Mouse (Mus musculus) urinary bladder, adult 2 months (tissue): ENCODE measurements around the gene Rnf13. TPM values are rescaled to one million over a fixed set of nuclear protein-coding genes. Genes with fewer than 3 reads are reported as not detected.
"Not testable (repeated sequence)": the region's sequence is repeated elsewhere in the genome, so short reads cannot be mapped to it uniquely, and the experiment has no call there.

ENCODE experiments used
- DNase-seq: peaks from one replicate; pipeline ENCODE4 v3.0.0; 2022; ENCODE audit warnings: low spot score
- polyA plus RNA-seq: library from polyadenylated mRNA; depleted of rRNA; stranded (reverse); fragments of >200 nt; gene quantifications from 2 replicates; pipeline ENCODE4 v1.2.3, GENCODE M21; 2012; rRNA removed

The Rnf13 gene
- 78.3 and 83.2 TPM in 2 replicates for polyA plus RNA-seq

DNA sequence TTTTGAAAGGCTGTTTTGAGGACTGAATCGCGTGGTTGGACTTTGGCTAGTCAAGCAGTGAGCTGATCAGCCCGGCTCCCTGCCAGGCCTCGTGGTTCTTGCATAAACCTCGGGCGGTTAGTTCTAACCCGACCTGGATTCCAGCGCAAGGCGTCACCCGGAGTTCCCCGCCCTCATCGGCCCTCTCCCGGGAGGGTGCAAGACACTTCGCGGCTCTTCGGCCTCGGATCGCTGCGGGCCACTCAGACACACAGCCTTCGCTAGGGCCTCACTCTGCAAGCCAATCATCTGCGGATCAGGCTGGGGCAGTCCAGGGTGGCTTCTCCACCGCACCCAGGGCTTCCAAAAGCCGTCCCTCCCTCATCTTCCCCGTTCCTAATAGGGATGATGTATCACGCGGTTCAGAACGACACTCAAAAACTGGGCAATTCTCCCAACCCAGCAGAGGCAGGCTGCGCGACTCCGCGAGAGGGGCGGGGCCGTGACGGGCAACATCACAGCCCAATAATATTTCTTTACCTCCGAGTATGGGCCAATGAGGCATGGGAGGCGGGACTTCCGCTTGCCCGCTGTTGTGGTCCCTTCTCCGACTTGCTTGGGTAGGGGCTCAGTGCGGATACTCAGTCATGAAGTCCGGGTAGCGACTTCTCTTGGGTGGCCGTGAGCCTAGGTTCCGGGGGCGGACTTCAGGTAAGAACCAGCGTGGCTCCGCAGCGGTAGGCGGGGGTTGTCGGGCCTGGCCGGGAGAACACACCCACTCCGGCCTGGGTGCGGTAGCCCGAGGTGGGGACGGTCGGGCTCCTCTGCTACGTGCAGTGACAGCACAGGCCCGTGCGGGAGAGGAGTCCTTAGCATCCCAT, at the start of gene Rnf13:
Gene Rnf13, plus strand, starts transcription at position 552 of the 860 bp plus-strand sequence.
- DNase-seq = peak; percentile 92

DNA sequence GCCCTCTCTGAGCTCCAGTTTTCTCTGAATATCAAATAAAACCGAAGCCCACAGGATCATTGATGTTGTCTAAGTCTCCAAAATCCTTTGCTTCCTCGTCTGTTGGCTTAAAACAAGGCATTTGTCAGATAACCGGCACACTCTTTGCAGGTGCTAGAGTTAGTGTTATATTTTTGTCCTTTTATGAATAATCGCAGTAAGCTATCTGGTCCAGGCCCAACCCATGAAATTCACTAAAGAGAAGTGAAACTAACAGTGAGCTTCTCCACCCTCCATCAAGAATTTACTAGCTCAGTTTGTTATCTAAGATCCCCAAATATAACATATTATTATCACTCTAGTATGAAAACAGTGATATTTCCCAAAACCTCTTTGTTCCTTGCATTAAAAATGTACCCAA, 44.1 kb upstream of the Rnf13 start:
- DNase-seq = no peak

DNA sequence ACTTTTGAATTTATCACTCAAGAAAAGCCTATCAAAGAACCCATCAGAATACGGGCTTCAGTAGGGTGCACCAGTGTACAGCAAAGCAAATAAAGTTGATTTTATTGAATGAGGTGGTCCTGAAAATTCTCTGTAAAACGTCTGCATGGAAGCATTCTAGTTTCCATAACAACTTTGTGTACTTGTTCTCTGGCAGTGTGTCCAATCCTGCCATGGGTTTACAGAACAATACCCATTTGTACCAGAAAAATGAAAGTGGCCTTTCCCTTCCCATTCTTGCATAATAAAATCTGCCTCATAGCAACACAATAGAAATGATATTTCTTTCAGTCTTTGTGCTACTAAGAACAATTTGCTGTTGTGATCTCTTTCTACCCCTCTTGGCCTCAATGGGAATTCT, 43.1 kb upstream of the Rnf13 start, which contains the start of gene Ankub1:
Gene Ankub1, minus strand, starts transcription at position 81 of the 400 bp plus-strand sequence.
- DNase-seq = no peak

DNA sequence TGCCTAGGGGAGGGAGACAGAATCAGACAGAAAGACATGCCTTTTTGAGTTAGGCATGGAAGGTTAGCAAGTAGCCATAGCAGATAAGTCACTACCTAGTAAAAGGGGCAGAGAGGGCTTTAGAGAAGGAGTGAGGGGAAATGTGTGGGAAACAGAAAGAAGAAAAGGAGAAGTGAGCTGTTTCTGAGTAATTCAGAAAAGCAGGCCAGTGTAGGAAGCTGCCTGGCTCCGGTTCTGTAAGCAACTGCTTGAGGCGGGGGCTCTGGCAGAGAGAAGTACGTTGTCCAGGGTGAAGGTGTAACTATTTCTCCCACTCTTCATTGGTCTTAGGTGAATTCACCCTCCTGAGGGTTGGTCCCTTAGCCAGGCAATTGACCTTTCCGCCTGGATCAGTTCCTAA, 39.6 kb upstream of the Rnf13 start:
- DNase-seq = no peak

DNA sequence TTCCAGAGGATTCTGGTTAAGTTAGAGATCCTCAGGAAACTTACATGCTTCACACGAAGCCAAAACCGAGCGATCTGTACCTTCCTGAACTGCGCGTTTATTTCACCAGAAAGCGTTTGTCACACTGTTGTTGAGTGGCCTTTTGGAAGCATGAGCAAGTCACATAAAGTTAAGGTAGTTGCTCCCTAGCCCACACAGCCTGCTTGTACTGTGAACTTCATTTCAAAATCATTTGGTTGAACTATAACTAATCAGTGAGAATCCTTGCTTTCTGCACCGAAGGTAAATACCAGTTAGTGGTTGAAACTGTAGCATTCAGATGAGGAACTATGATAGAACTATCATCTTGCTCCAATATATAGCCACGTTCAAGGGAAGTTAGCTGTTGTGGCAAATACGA, 39.1 kb upstream of the Rnf13 start:
- DNase-seq = no peak

DNA sequence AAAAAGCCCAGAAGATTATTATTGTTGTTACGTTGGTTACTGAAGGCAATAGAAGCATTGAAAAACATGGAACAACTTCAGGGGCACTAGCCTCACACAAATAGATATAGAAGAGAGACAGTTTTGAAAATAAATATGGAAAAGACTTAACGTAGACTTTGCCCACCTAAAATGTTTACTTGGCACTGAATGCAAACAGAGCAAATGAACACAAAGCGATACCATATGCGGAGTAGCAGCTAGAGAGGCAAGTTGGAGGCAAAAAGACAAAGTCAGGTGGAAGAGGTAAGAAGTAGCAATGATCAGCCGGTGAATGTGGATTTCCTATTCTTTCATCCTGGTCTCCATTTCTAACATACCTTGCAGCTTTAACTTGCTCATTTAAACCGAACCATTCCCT, 21.7 kb upstream of the Rnf13 start:
- no peak for DNase-seq

DNA sequence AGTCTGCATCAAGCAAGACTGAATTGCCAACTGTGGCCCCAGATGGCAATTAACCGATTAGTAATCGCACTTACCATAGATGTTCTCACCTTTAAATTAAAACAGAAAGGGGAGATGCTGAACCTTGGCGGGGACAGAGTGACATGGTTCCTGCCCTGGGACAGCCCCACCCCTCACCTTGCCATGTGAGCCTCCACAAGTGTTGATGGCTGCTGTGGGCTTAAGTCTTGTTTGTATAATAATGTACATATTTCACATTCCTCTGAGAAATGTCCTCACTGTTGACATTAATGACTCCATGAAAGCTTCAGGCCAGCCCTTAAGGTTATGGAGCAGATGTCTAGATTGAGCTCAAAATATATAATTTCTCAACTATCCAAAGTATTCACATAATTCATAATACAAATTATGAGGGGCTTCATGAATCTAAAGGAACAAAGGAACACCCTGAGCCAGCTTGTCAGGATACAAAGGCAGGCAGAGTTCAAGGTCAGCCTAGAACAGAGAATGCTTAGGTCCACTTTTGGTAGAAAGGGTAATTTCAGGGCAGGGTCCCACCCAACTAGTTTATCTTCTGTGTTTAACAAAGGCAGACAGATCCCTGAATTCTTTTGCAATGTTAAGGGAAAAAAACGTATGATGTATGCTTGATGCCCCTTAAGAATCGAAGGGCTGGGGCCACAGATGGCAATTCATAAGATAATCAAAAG, 3.5 kb upstream of the Rnf13 start:
- DNase-seq = no peak

DNA sequence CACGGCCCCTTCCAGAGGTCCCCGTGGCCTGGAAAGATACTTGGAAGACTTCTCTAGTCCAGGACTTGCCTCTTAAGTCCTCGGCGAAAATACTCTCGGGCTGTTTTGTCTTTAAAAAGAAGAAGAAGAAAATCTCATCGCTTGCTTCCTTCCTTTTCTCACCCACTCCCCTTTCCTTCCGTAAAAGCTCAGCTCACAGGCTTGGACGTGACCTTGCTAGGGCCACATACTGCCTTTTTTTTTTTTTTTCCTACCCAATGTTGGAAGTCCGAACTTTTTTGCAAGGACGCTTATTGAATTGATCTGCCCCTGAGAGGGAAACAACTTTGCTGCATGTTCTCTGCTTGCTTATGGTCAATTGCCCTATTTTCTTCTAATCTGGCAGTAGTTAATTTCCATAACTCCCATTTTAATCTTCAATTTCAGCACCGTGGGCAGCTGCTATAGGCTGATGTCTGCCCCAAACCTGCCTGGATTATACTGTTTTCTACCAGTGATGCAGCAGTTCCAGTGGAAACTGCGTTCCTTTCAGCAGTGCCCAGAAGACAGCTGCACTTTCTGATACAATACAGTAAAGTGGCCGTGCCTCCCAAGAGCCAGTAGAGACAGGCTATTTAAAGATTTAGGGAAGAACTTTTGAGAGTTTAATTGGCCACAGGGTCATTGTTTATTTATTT, 695 bp downstream of the Rnf13 start:
- DNase-seq = no peak

DNA sequence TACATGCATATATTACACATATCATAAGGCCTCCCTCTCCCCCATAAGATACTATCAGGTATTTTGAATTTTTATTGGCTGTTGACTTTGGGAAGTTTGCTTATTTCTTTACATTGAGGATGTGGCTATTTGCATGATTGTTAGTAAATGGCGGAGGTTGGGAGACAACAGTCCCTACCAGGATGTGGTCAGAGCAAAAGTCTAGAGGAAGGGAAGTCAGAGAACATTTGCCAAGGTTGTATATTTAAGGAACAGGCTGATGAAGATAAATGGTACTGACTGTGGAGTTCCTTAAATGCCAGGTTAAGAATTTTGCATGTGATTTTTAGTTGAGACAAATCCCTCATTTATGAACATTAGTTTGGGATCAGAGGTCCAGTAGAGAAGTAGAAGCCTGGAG, 4.0 kb downstream of the Rnf13 start:
- no peak for DNase-seq

DNA sequence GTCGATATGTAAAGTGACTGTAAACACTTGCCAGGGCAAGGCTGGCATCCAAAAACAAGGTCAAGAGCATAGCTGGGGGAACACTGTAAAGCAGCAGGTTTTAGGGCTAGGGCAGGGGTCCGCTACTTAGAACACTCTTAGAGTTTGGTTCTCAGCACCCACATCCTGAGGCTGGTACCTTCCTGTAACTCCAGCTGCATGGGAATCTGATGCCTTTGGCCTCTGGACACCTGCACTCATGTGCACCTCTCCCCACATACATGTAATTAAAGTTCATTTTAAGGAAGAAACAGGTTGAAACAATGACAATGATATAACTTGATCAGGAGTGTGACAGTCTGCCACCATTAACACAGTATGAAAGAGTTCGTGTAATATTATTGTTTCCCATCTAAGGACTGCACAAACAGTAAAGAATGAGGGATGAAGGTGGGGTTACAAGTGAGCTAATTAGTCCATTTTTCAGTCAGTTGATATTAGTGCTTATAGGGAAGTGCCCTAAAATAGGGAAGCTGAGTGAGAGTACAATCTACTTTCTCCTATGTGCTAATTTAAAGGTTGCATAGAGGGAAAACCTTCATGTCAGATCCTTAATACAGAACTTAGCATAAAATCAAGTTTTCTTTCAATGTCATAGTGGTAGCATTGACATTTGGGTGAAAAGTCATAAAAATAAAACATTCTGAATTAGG, 12.9 kb downstream of the Rnf13 start:
- DNase-seq = no peak

DNA sequence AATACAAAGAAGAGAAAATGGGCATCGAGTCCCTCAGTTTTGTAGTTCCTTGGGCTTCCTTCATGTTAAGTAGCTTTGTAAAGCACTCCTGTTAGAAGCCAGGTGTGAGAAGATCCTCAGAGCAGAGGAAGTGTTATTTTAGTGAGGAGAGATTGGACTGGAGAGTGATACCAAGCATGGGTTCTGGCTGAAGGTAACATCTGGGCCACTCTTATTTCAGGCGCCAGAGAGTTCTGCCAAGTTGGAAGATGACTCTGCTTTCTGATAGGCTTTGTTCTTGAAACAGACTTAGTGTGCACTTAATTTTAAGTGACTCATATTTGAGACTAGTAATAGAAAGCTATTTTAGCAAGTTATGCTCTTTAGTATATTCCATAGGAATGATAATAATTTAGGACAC, 41.1 kb downstream of the Rnf13 start:
- DNase-seq = no peak

DNA sequence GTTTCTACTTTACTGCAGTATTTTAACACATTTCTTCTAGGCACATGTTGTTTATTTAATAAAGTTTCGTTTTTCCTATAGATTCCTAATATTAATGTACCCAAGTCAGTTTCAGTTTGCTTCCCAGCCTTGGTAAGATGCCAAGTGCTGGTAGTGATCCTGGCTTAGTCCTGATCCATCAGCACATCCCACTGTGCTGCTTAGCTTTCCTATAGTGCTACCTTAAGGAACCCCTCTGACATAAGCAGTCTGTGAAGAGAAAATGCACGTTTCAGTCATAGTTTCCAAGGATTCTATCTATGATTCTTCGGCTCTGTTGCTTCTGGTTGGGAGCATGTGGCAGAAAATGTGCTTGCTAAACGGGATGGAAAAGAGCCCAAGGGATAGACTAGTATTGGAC, 52.6 kb downstream of the Rnf13 start:
- no peak for DNase-seq

DNA sequence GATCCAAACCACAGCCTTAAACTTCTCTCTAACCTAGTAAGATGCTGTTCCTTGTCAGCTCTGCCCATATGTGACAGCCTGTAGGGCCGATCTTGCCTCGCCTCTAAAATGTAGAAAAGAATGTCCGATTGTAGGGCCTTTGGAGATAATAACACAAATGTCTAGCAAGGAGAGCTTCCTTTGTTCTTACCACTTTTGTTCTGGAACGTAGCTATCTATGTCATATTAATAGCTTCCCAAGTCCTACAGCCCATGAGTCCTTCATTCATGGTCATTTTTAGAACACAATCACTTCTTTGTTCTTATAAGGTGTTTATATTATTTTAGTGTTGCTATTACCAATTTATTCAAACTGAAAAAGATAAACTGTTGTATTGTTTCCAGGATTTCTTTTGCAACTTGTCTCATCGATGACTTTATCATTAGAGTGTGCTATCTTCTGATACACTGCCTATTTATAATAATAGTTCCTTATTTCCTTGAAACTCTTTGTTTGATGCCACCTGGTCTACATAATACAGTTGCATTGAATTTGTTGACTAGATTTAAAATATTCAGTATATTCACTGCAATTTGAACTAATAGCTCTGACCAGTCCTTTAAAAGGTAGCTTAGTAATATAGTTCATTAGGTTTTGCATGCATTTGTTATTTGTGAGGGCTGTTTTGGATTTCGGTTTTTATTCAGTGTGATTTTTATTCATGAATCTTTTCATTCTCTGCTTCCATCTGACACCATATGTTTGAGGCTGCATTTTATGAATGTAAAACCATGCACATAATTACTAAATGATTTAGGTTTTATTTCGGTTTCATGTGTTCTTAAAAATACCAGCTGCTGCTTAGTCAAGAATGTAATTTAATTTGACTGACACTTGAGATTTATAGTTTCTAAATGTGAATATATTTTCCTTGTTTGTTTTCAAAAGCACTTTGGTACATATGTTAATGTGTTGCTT, 53.4 kb downstream of the Rnf13 start:
- no peak for DNase-seq

DNA sequence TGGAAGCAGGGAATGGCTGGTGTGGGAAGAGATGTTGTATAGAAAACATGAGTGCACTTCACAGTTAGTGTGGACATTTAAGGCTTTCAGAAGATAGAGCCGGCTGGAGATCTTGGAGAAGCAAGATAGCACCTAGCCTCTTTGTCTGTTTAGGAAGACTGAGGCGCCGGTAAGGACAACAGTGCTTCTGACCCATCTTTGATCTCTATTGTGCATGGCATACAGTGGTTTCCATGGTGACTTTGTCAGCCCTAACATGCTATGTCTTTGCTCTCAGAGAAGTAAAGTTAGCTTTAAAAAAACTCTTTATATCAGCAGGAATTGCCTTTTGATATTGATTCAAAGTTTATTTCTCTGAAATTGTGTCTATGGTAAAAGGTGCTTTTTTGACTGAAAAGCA, 55.2 kb downstream of the Rnf13 start:
- no peak for DNase-seq

DNA sequence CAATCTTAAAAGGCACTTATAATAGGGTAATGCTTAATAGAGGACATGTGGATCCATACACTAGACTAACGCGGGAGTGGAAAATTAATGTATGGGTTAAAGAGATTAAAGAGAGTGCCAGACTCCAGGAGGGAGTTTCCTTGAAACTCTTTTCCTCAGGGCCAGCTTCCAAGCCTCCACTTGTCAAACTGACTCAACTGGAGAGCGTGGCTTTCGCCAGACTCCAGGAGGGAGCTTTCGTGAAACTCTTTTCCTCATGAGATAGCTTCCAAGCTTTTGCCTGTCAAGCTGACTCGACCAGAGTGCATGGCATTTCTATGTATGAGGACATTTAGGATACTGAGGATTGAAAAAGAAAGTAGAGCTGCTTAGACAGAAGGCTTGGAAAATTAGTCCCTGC, 59.2 kb downstream of the Rnf13 start:
- DNase-seq = not testable (repeated sequence)

DNA sequence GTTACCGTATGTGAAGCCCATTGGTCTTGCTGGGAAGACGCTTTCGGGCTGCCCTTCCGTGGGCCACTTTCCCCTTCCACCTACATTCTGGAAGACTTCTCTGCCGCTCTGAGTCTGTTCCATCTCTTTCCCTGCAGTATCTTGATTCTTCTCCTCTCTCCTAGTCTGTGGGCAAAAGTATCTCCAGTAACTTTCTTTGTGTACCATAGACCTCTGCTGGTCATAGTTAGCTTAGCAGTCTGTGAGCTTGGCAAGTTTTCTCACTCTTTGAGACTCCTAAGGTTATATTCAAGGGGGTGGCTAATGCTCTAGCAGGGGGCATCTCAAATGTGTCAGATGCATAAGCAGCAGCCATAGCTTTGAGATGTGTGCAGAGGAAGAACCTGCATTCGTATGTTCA, 79.6 kb downstream of the Rnf13 start:
- no peak for DNase-seq

DNA sequence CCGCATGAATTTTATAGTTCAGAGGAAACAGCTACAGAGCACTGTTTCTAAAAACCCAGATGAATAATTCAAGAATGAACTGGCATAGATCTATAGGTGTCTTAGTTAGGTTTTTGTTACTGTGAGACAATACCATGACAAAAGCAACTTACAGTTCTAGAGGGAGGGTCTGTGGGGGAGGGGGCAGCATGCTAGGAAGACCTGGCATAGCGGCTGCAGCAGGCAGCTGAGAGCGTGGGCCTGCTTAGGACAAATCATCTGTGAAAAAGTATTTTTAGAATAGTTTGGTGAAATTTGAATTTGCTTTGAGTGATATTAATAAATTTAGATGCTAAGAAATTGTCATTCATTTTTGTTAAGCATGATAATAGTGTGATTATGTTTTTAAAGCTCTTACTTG, 90.0 kb downstream of the Rnf13 start:
- DNase-seq = no peak

DNA sequence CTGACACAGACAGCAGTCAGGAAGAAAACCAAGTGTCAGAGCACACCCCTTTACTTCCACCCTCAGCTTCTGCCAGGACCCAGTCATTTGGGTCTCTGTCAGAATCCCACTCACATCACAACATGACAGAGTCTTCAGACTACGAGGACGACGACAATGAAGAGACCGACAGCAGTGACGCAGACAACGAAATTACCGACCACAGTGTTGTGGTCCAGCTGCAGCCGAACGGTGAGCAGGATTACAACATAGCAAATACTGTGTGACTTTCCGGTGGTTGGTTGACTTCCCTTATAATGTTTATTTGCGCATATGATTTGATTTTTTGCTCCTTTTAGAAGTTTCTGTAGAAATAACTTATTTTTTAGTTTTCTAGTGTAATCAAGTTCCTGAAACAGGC, 97.7 kb downstream of the Rnf13 start:
- DNase-seq = no peak

DNA sequence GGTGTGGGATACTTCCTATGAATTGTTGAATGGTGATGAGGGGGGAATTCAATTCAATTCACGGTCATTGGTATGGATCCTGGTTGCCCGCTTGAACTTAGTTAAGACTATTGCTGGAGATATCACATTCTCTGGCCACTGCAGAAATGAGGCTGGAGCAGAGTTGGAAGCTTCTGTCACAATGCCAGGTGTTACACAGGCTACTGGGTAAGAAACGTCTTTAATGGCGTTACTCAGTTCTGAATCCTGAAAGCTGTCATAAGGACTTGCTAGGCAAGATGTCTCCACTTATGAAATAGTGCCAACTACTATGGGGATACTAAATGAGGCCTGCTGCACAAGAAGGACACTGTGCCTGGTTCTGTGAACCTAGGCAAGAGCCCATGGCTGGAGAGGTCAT, 101.0 kb downstream of the Rnf13 start:
- no peak for DNase-seq

DNA sequence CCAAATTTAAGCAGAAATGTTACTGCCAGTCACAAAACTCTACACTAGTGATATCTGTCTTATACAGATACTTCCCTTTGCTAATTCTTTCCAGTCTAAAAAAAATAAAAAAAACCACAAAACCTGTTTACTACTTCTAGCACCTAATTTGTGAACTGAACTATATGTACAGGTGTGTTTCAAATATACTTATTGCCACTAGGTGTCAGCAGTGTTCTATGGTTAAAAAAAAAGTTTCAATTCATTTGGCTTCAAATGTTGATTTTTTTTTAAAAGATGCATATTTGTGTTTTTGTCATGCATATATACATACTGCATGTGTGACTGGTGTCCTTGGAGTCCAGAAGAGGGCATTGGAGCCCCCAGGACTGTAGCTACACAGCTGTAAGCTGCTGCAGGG, 107.9 kb downstream of the Rnf13 start:
- DNase-seq = no peak
